Mouse (Mus musculus) T-cell, adult 2 months (primary cell): ENCODE results near the gene Smim14.
A peak's percentile ranks its signal among the peaks of the same experiment; 100 is the strongest.

Source experiments
- DNase-seq: peaks from one replicate; pipeline ENCODE4 v3.0.0; 2022; ENCODE audit warnings: low spot score

Smim14 gene

DNA sequence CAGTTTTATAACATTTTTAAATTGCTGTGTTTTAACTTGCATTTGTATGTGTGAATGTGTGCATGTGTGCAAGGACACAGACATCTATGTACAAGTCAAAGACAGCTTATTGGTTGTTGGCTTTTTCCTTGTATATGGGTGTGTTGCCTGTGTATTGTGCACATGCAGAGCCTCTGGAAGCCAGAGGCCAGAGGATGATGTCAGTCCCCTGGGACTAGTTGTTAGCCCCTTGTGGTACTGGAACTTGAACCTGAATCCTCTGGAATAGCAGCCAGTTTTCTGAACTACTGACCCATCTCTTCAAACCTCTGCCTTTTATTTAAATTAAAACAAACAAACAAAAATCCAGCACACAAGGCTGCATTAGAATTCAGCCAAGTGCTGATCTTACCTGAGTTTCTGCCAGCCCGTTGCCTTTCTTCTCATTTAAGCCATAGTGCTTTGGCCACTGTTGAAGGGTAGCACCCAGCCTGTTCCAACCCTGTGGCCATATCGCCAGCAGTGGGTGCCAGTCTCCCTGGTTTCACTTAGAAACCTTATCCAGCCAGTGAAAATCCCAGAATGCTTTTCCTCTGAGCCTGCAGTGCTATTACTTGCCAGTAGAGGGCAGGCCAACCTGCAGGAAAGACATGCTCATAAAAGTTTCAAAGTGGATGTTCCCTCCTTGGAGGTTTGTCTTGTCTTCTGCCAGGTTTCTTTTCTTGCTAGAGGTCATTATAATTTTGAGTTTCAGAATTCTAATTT is 135.6 kb downstream of the Smim14 start:
- peak; percentile 77 for DNase-seq
